Mouse (Mus musculus): Measurements from ENCODE around the gene Setx. TPM values are rescaled to one million over a fixed set of nuclear protein-coding genes. Genes with fewer than 3 reads are reported as not detected.
"Not testable (repeated sequence)": the region's sequence is repeated elsewhere in the genome, so short reads cannot be mapped to it uniquely, and the experiment has no call there.

Setx gene
- polyA plus RNA-seq, 2 experiments: 10.0 TPM

- H3K9ac ChIP-seq (ENCODE audit: low read depth, low read length, severe bottlenecking): no peak overlapping the region
- no peak for TF ChIP-seq POLR2A (IDR thresholded peaks at IDR 0.05; ENCODE audit: borderline replicate concordance, extremely low read depth, insufficient read depth, insufficient read length)
- H3K27me3 ChIP-seq (ENCODE audit: control insufficient read depth, insufficient read depth, low read length): no peaks in the 10 kb centered on the region
- 40% methylated on average over 8 of the region's 8 CpGs for whole genome bisulfite sequencing
- H3K4me2 ChIP-seq (replicated peaks; ENCODE audit: low read depth, low read length, severe bottlenecking): no peak overlapping the region
- no peaks in the 10 kb centered on the region for H3K36me3 ChIP-seq (ENCODE audit: control insufficient read depth, insufficient read depth, low read length)
- H3K4me3 ChIP-seq (replicated peaks; ENCODE audit: low read length): no peak overlapping the region
- ATAC-seq (ENCODE audit: low FRiP score, low read depth) (no peak), DNase-seq (ENCODE audit: low spot score) (no peak)
- no peaks in the 10 kb centered on the region for H3K4me1 ChIP-seq (ENCODE audit: control insufficient read depth, insufficient read depth, low read length)
- no peak overlapping the region for H3K27ac ChIP-seq (replicated peaks; ENCODE audit: low read depth, low read length)
- H3K9me3 ChIP-seq (ENCODE audit: control insufficient read depth, low read length): no peaks in the 10 kb centered on the region
Measured at GRCm38 (mm10) chr2:29098786-29099185, 25.2 kb upstream of the Setx start.

DNA sequence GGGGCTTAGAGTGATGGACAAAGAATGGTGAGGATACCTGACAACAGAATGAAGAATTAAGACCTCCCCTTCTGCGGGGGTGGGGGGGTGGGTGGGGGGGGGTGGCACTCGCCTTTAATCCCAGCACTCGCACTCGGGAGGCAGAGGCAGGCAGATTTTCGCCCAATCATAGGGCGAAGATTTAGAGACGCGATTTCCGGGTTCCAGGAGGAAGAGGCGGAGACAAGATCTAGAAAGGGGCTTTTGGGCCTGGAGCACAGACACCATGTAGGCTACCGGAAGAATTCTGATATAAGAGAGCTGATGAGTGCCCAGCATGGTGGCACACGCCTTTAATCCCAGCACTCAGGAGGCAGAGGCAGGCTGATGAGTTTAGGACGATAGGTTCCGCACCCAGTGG lies 24.3 kb upstream of the Setx start:
- H3K4me2 ChIP-seq (replicated peaks; ENCODE audit: low read depth, low read length, severe bottlenecking): no peak overlapping the region
- H3K4me1 ChIP-seq (ENCODE audit: control insufficient read depth, insufficient read depth, low read length): no peaks in the 10 kb centered on the region
- 89% methylated on average over 14 of the region's 14 CpGs for WGBS
- no peaks in the 10 kb centered on the region for H3K9me3 ChIP-seq (ENCODE audit: control insufficient read depth, low read length)
- no peak overlapping the region for H3K27ac ChIP-seq (replicated peaks; ENCODE audit: low read depth, low read length)
- no peak for ATAC-seq (ENCODE audit: low FRiP score, low read depth)
- TF ChIP-seq POLR2A (IDR thresholded peaks at IDR 0.05; ENCODE audit: borderline replicate concordance, extremely low read depth, insufficient read depth, insufficient read length): no peak
- no peaks in the 10 kb centered on the region for H3K27me3 ChIP-seq (ENCODE audit: control insufficient read depth, insufficient read depth, low read length)
- H3K4me3 ChIP-seq (replicated peaks; ENCODE audit: low read length): no peak overlapping the region
- no peak overlapping the region for H3K9ac ChIP-seq (ENCODE audit: low read depth, low read length, severe bottlenecking)
- no peak for DNase-seq (ENCODE audit: low spot score)
- H3K36me3 ChIP-seq (ENCODE audit: control insufficient read depth, insufficient read depth, low read length): no peaks in the 10 kb centered on the region

DNA sequence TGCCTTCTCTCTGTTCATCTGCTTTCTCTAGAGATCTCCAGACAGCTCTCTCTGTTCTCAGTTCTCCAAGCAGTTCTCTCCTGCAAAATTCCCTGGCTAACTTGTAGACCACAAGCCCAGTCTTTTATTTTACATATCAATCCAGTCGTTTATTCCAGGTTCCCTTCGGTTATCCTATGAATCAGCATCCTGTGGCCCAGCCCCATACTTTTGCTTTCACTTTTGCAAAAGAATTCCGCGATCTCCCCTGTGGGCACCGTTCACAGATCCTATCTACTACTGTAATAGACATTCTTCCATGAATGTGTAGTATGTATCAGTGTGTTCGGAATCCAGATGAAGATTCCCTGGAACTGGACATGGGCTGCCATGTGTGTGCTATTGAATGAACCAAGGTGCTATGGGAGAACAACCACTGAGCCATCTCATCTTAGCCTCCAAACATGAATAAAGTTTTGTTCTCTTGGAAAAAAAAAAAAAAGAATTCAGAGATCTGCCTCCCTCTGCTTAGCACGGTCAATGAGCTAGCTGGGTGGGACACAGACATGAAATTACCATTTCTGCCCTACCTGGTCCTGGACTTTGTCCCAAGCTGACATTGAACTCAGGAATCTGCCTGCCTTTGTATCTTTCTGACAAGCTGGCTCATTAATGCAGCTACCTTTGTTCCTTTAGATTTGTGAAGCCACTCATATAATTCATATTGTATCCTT lies 23.0 kb upstream of the Setx start:
- H3K9me3 ChIP-seq (ENCODE audit: control insufficient read depth, low read length): no peaks in the 10 kb centered on the region
- H3K4me1 ChIP-seq (ENCODE audit: control insufficient read depth, insufficient read depth, low read length): no peaks in the 10 kb centered on the region
- H3K27ac ChIP-seq (replicated peaks; ENCODE audit: low read depth, low read length): no peak overlapping the region
- H3K4me3 ChIP-seq (replicated peaks; ENCODE audit: low read length): no peak overlapping the region
- H3K27me3 ChIP-seq (ENCODE audit: control insufficient read depth, insufficient read depth, low read length): no peaks in the 10 kb centered on the region
- WGBS: 70% methylated on average over 7 of the region's 7 CpGs
- ATAC-seq (ENCODE audit: low FRiP score, low read depth): no peak
- no peaks in the 10 kb centered on the region for H3K36me3 ChIP-seq (ENCODE audit: control insufficient read depth, insufficient read depth, low read length)
- DNase-seq (ENCODE audit: low spot score): no peak
- no peak overlapping the region for H3K4me2 ChIP-seq (replicated peaks; ENCODE audit: low read depth, low read length, severe bottlenecking)
- no peak for TF ChIP-seq POLR2A (IDR thresholded peaks at IDR 0.05; ENCODE audit: borderline replicate concordance, extremely low read depth, insufficient read depth, insufficient read length)
- H3K9ac ChIP-seq (ENCODE audit: low read depth, low read length, severe bottlenecking): no peak overlapping the region

GRCm38 (mm10) chr2:29102416-29103377 lies 21.3 kb upstream of the Setx start:
- not testable (repeated sequence) for ATAC-seq (ENCODE audit: low FRiP score, low read depth); H3K9ac ChIP-seq (ENCODE audit: low read depth, low read length, severe bottlenecking); H3K27ac ChIP-seq (replicated peaks; ENCODE audit: low read depth, low read length); H3K27me3 ChIP-seq (ENCODE audit: control insufficient read depth, insufficient read depth, low read length); H3K36me3 ChIP-seq (ENCODE audit: control insufficient read depth, insufficient read depth, low read length); H3K4me3 ChIP-seq (replicated peaks; ENCODE audit: low read length); DNase-seq (ENCODE audit: low spot score); H3K9me3 ChIP-seq (ENCODE audit: control insufficient read depth, low read length); H3K4me2 ChIP-seq (replicated peaks; ENCODE audit: low read depth, low read length, severe bottlenecking); H3K4me1 ChIP-seq (ENCODE audit: control insufficient read depth, insufficient read depth, low read length)
- 83% methylated on average over 9 of the region's 10 CpGs for WGBS

DNA sequence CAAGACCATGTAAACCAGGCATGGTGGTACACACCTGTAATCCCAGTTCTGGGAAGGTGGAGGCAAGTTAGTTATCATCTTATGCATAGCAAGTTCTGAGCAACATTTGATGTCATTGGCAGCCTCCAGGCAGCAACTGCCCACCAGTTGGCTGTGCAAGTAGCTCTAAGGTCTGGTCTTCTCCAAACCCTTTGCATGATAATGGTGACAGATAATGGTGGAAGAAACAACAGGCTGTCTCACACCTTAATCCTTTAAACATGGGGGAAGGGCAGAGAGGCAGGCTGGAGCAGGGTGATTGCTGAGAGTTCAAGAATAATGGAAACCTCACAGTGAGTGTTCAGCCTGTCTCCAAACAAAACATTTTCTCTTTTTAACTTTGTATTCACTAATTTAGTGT lies 3.0 kb upstream of the Setx start:
- no peak overlapping the region for H3K9ac ChIP-seq (ENCODE audit: low read depth, low read length, severe bottlenecking)
- peaks cover under 1% of the 10 kb centered on the region for H3K4me1 ChIP-seq (ENCODE audit: control insufficient read depth, insufficient read depth, low read length)
- no peak overlapping the region for H3K4me2 ChIP-seq (replicated peaks; ENCODE audit: low read depth, low read length, severe bottlenecking)
- no peak overlapping the region for H3K4me3 ChIP-seq (replicated peaks; ENCODE audit: low read length)
- no peak for TF ChIP-seq POLR2A (IDR thresholded peaks at IDR 0.05; ENCODE audit: borderline replicate concordance, extremely low read depth, insufficient read depth, insufficient read length)
- no peaks in the 10 kb centered on the region for H3K9me3 ChIP-seq (ENCODE audit: control insufficient read depth, low read length)
- H3K27me3 ChIP-seq (ENCODE audit: control insufficient read depth, insufficient read depth, low read length): no peaks in the 10 kb centered on the region
- H3K36me3 ChIP-seq (ENCODE audit: control insufficient read depth, insufficient read depth, low read length): no peaks in the 10 kb centered on the region
- DNase-seq (ENCODE audit: low spot score) (no peak), ATAC-seq (ENCODE audit: low FRiP score, low read depth) (no peak)
- H3K27ac ChIP-seq (replicated peaks; ENCODE audit: low read depth, low read length): no peak overlapping the region

Data from limb, embryonic 14.5 days (tissue).